Mouse (Mus musculus) CH12.LX (cell line): Measurements from ENCODE around the gene Prim2.
A peak's percentile ranks its signal among the peaks of the same experiment; 100 is the strongest.

Experiments
- CTCF ChIP-seq, 2 experiments: IDR thresholded peaks in 1 of 2; conservative IDR thresholded peaks in 1 of 2; 2 replicates each; pipeline ENCODE4 v1.5.1; 2011 to 2012; ENCODE audit warnings: low read depth in 2 of 2, low read length in 2 of 2, improper control_type of control experiment in 1 of 2, inconsistent platforms in 1 of 2, mild to moderate bottlenecking in 1 of 2, moderate library complexity in 1 of 2
- E2F4 ChIP-seq: IDR thresholded peaks from 2 replicates; pipeline ENCODE4 v1.6.1; 2011; ENCODE audit warnings: low read depth, low read length, improper control_type of control experiment; ENCODE audit not compliant: insufficient replicate concordance
- ELF1 ChIP-seq: IDR thresholded peaks from 2 replicates; pipeline ENCODE4 v1.6.1; 2014; ENCODE audit warnings: low read depth, mild to moderate bottlenecking, inconsistent platforms, low read length, improper control_type of control experiment
- EP300 ChIP-seq: IDR thresholded peaks from 2 replicates; pipeline ENCODE4 v1.6.1; 2011; ENCODE audit warnings: low read length, improper control_type of control experiment
- MAZ ChIP-seq: IDR thresholded peaks from 2 replicates; pipeline ENCODE4 v1.6.1; 2012; ENCODE audit warnings: low read depth, mild to moderate bottlenecking, inconsistent platforms, low read length, improper control_type of control experiment, moderate library complexity
- NRF1 ChIP-seq: IDR thresholded peaks from 2 replicates; pipeline ENCODE4 v1.6.1; 2014; ENCODE audit warnings: low read depth, mild to moderate bottlenecking, inconsistent platforms, low read length, improper control_type of control experiment, moderate library complexity
- POLR2A ChIP-seq: IDR thresholded peaks from 2 replicates; pipeline ENCODE4 v1.6.1; 2011; ENCODE audit warnings: low read depth, mild to moderate bottlenecking, improper control_type of control experiment, low read length
- POLR2AphosphoS2 ChIP-seq: IDR thresholded peaks from 2 replicates; pipeline ENCODE4 v1.6.1; 2011; ENCODE audit warnings: low read depth, low read length, improper control_type of control experiment
- USF1 ChIP-seq: IDR thresholded peaks from 2 replicates; pipeline ENCODE4 v1.6.1; 2014; ENCODE audit warnings: low read depth, mild to moderate bottlenecking, inconsistent platforms, low read length, improper control_type of control experiment

DNA sequence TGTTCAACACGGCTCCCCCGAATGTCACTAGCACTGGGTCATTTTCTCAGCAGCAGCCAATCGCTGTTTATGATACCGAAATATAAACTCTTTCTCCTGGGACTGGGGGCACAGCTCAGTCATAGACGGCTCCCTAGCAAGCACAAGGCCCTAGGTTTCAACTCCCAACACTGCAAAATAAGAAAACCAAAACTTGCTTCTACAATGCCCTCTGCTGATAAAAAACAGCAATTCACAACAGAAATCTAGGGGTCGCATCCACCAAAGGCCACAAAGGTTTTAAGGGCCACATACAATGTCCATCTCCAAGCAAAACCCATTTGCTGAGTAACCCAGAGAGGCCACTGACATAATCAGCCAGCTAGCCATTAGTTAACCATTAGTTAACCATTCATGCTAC, 41.8 kb downstream of the Prim2 start:
- TF ChIP-seq CTCF (conservative IDR thresholded peaks at IDR 0.05 in 1 of 2, IDR thresholded peaks at IDR 0.05 in 1 of 2; ENCODE audit: low read depth in 2 of 2, low read length in 2 of 2) (peak in 1 of 2 experiments; percentile 45; a peak in 2 of 4 replicates), POLR2A (no peak), EP300 (no peak), MAZ (no peak), ELF1 (no peak), USF1 (no peak), POLR2AphosphoS2 (no peak), NRF1 (no peak), E2F4 (no peak)
